Mouse (Mus musculus) C2C12 (cell line): ENCODE results near the gene Tbc1d30.

Source experiments
- CTCF ChIP-seq: IDR thresholded peaks from one replicate; pipeline ENCODE4 v1.5.1; 2011; ENCODE audit not compliant: control insufficient read depth, insufficient read depth, insufficient read length
- MAX ChIP-seq: IDR thresholded peaks from one replicate; pipeline ENCODE4 v1.6.1; 2011; ENCODE audit warnings: mild to moderate bottlenecking, control low read depth
- MYOD1 ChIP-seq: IDR thresholded peaks from one replicate; pipeline ENCODE4 v1.6.1; 2011; ENCODE audit warnings: low read depth; ENCODE audit not compliant: control insufficient read depth, insufficient read length
- MYOG ChIP-seq: IDR thresholded peaks from one replicate; pipeline ENCODE4 v1.6.1; 2011; ENCODE audit not compliant: control insufficient read depth, insufficient read length; ENCODE audit errors: extremely low read depth
- USF1 ChIP-seq: IDR thresholded peaks from one replicate; pipeline ENCODE4 v1.6.1; 2011; ENCODE audit warnings: low read depth, mild to moderate bottlenecking, control low read depth, moderate library complexity

DNA sequence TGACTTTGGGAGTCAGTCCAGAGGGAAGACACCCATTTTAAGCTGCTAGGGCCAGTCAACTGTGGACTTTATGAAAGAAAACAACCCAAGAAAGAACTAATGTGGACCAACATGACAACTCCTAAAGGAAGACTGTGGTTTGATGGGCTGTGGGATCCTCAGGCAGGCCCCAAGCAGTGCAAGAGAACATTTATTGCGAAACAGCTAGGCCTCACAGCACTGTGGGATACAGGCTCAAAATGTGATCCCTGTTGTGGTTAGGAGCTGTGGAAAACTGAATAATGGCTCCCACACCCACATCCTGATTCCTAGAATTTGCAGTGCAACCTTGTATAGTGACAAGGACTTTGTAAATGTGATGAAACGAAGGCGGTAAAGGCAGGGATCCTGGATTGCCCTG is 134.3 kb downstream of the Tbc1d30 start:
- TF ChIP-seq CTCF (no peak), MAX (no peak), MYOD1 (no peak), USF1 (no peak), MYOG (no peak)
